Mouse (Mus musculus): ENCODE results near the gene Slc15a2.

DNA sequence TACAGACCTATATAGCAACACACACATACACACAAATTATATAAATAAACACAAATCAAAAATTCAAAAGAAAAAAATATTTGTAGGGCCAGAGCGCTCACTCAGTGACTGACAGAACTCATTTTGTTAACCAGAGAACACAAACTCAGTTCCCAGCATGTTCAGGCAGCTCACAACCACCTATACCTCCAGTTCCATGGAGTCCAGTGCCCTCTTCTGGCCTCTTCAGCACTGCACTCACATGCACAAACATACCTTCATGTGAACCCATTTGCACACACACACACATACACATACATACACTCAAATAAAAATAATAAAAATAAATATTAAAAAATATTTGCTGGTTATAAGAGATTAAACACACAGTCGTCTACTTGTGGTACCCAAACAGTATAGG is 74.0 kb downstream of the Slc15a2 start:
- TF ChIP-seq POLR2A (IDR thresholded peaks at IDR 0.05; ENCODE audit: borderline replicate concordance, insufficient read depth, low read length): no peak
- no peak for TF ChIP-seq CTCF (IDR thresholded peaks at IDR 0.05; ENCODE audit: borderline replicate concordance, insufficient read depth, low read depth, low read length)

Data from cerebellum, adult 2 months (tissue).